Mouse (Mus musculus) liver, embryonic 14.5 days (tissue): Measurements from ENCODE around the gene Gm10638.

ENCODE experiments used
- CTCF ChIP-seq: IDR thresholded peaks from 2 replicates; pipeline ENCODE4 v1.5.1; 2016; ENCODE audit warnings: antibody characterized with exemption, low read depth, control low read depth
- EP300 ChIP-seq: IDR thresholded peaks from 2 replicates; pipeline ENCODE4 v1.6.1; 2016; ENCODE audit warnings: antibody characterized with exemption, low read depth

GRCm38 (mm10) chr8:86746511-86746910, 1.0 kb downstream of the Gm10638 start:
- TF ChIP-seq EP300 (no peak), CTCF (no peak)
